Mouse (Mus musculus) forebrain, embryonic 16.5 days (tissue): Measurements from ENCODE around the gene Gkn2. TPM values are rescaled to one million over a fixed set of nuclear protein-coding genes. Genes with fewer than 3 reads are reported as not detected.

Experiments used
- ATAC-seq: fragments of 200-750 bp; cut with Nextera tagmentation; 2 replicates; pipeline ENCODE4 v1.8.0; 2017; ENCODE audit warnings: mild to moderate bottlenecking, moderate library complexity
- H3K27ac ChIP-seq: fragments of 300-500 bp; sonication (generic); 2 replicates; pipeline ENCODE4 v1.5.1; 2014; ENCODE audit warnings: low read length, control low read depth
- H3K27me3 ChIP-seq: fragments of 300-500 bp; sonication (generic); replicated peaks from 2 replicates; pipeline ENCODE4 v1.6.1; 2014; ENCODE audit warnings: low read length; ENCODE audit not compliant: control insufficient read depth, insufficient read depth
- H3K36me3 ChIP-seq: fragments of 300-500 bp; sonication (generic); 2 replicates; pipeline ENCODE4 v1.6.1; 2014; ENCODE audit not compliant: control insufficient read depth, insufficient read depth
- H3K4me1 ChIP-seq: fragments of 300-500 bp; sonication (generic); replicated peaks from 2 replicates; pipeline ENCODE4 v1.6.1; 2014; ENCODE audit warnings: low read length; ENCODE audit not compliant: control insufficient read depth, insufficient read depth
- H3K4me2 ChIP-seq: fragments of 300-500 bp; sonication (generic); 2 replicates; pipeline ENCODE4 v1.6.1; 2014; ENCODE audit warnings: mild to moderate bottlenecking, low read length, control low read depth
- H3K4me3 ChIP-seq: fragments of 300-500 bp; sonication (generic); replicated peaks from 2 replicates; pipeline ENCODE4 v1.5.1; 2014; ENCODE audit warnings: mild to moderate bottlenecking, low read length, control low read depth
- H3K9ac ChIP-seq: fragments of 300-500 bp; sonication (generic); replicated peaks from 2 replicates; pipeline ENCODE4 v1.6.1; 2014; ENCODE audit warnings: low read depth, low read length, control low read depth
- H3K9me3 ChIP-seq: fragments of 300-500 bp; sonication (generic); 2 replicates; pipeline ENCODE4 v1.6.1; 2016; ENCODE audit warnings: low read length; ENCODE audit not compliant: control insufficient read depth
- WGBS: fragments of 180-500 bp; shearing (Covaris S2); extraction: QIAGEN DNeasy Blood & Tissue Kit; methylation state at CpG from one replicate; pipeline ENCODE4 v1.1.7; 2014; 5-methylcytosine and 5-hydroxymethylcytosine counted together
- polyA plus RNA-seq: library from polyadenylated mRNA; unstranded; fragments of >200 nt; fragmentation: Nextera tagmentation; extraction: Ambion mirVana; gene quantifications from 2 replicates; pipeline ENCODE4 v1.2.1, GENCODE M21; 2015

Gkn2 gene
- polyA plus RNA-seq, 1 experiment from 2014 or later: not detected

GRCm38 (mm10) chr6:87350829-87351228, 22.3 kb upstream of the Gkn2 start, which contains the start of gene Gkn1:
Gkn1 (minus strand) TSS chr6:87350942.
- Histone ChIP-seq H3K4me3 (no peak within 1 kb of the TSS), H3K9me3 (no peaks in the 10 kb centered on the region), H3K4me1 (no peaks in the 10 kb centered on the region), H3K27me3 (no peaks in the 10 kb centered on the region), H3K27ac (no peak within 1 kb of the TSS), H3K9ac (no peak within 1 kb of the TSS), H3K36me3 (no peaks in the 10 kb centered on the region), H3K4me2 (no peak within 1 kb of the TSS)
- no peak for ATAC-seq
- 92% methylated on average over 8 of the region's 8 CpGs for WGBS

- ATAC-seq: no peak
- Histone ChIP-seq H3K4me2 (no peak overlapping the region), H3K9me3 (no peaks in the 10 kb centered on the region), H3K27ac (no peak overlapping the region), H3K4me3 (no peak overlapping the region), H3K36me3 (no peaks in the 10 kb centered on the region), H3K4me1 (no peaks in the 10 kb centered on the region), H3K27me3 (no peaks in the 10 kb centered on the region), H3K9ac (no peak overlapping the region)
- 45% methylated on average over 5 of the region's 5 CpGs for WGBS
Observed at GRCm38 (mm10) chr6:87354441-87354840, 18.7 kb upstream of the Gkn2 start.

GRCm38 (mm10) chr6:87369223-87369622, 3.9 kb upstream of the Gkn2 start:
- Histone ChIP-seq H3K4me3 (no peak overlapping the region), H3K9me3 (no peaks in the 10 kb centered on the region), H3K9ac (no peak overlapping the region), H3K4me2 (no peak overlapping the region), H3K36me3 (no peaks in the 10 kb centered on the region), H3K27ac (no peak overlapping the region), H3K4me1 (no peaks in the 10 kb centered on the region), H3K27me3 (no peaks in the 10 kb centered on the region)
- 86% methylated on average over 5 of the region's 5 CpGs for WGBS
- ATAC-seq: no peak

GRCm38 (mm10) chr6:87383926-87384691, 11.0 kb downstream of the Gkn2 start:
- Histone ChIP-seq H3K9me3 (no peaks in the 10 kb centered on the region), H3K4me3 (peak overlapping the region; percentile 43), H3K27me3 (no peaks in the 10 kb centered on the region), H3K36me3 (no peaks in the 10 kb centered on the region), H3K4me1 (peaks cover 8% of the 10 kb centered on the region), H3K9ac (peak overlapping the region; percentile 49), H3K4me2 (peak overlapping the region; percentile 71), H3K27ac (no peak overlapping the region)
- whole genome bisulfite sequencing: 8% methylated on average over 24 of the region's 24 CpGs
- ATAC-seq: peak; percentile 79

- H3K9ac ChIP-seq: no peak overlapping the region
- no peak overlapping the region for H3K27ac ChIP-seq
- H3K4me2 ChIP-seq: no peak overlapping the region
- 50% methylated on average over 5 of the region's 6 CpGs for WGBS
- H3K9me3 ChIP-seq: no peaks in the 10 kb centered on the region
- no peaks in the 10 kb centered on the region for H3K36me3 ChIP-seq
- H3K4me3 ChIP-seq: no peak overlapping the region
- peaks cover 8% of the 10 kb centered on the region for H3K4me1 ChIP-seq
- ATAC-seq: no peak
- H3K27me3 ChIP-seq: no peaks in the 10 kb centered on the region
Observed at GRCm38 (mm10) chr6:87384761-87385160, 11.6 kb downstream of the Gkn2 start.

- H3K36me3 ChIP-seq: no peaks in the 10 kb centered on the region
- no peak overlapping the region for H3K9ac ChIP-seq
- no peak overlapping the region for H3K27ac ChIP-seq
- H3K27me3 ChIP-seq: no peaks in the 10 kb centered on the region
- H3K4me3 ChIP-seq: no peak overlapping the region
- no peak; the same call in 1 of the 2 replicates for ATAC-seq
- WGBS: 9% methylated on average over 7 of the region's 7 CpGs
- H3K9me3 ChIP-seq: no peaks in the 10 kb centered on the region
- peaks cover 8% of the 10 kb centered on the region for H3K4me1 ChIP-seq
- no peak overlapping the region for H3K4me2 ChIP-seq
Observed at GRCm38 (mm10) chr6:87386203-87386602, 13.0 kb downstream of the Gkn2 start.

GRCm38 (mm10) chr6:87386681-87387080, 13.5 kb downstream of the Gkn2 start:
- no peak for ATAC-seq
- WGBS: 86% methylated on average over 10 of the region's 10 CpGs
- Histone ChIP-seq H3K9me3 (no peaks in the 10 kb centered on the region), H3K4me3 (no peak overlapping the region), H3K4me1 (peaks cover 8% of the 10 kb centered on the region), H3K27me3 (no peaks in the 10 kb centered on the region), H3K4me2 (no peak overlapping the region), H3K27ac (no peak overlapping the region), H3K36me3 (no peaks in the 10 kb centered on the region), H3K9ac (no peak overlapping the region)

- H3K36me3 ChIP-seq: no peaks in the 10 kb centered on the region
Observed at GRCm38 (mm10) chr6:87388877-87389276, 15.7 kb downstream of the Gkn2 start, which contains the start of gene Gkn3. Gkn3 (minus strand) TSS chr6:87388935.

GRCm38 (mm10) chr6:87389455-87389989, 16.4 kb downstream of the Gkn2 start:
- Histone ChIP-seq H3K4me2 (no peak overlapping the region), H3K36me3 (no peaks in the 10 kb centered on the region), H3K4me3 (no peak overlapping the region), H3K9me3 (no peaks in the 10 kb centered on the region), H3K27ac (no peak overlapping the region), H3K9ac (no peak overlapping the region), H3K27me3 (no peaks in the 10 kb centered on the region), H3K4me1 (0 out of 2 replicates have a peak, but pooled peaks cover 2% of the 10 kb centered on the region)
- ATAC-seq: no peak
- WGBS: 43% methylated on average over 5 of the region's 5 CpGs

More at GRCm38 (mm10) chr6:87388877-87389276, 15.7 kb downstream of the Gkn2 start, which contains the start of gene Gkn3:
- WGBS: 63% methylated on average over 7 of the region's 7 CpGs
- no peak within 1 kb of the TSS for H3K9ac ChIP-seq
- H3K4me2 ChIP-seq: no peak within 1 kb of the TSS
- H3K4me3 ChIP-seq: no peak within 1 kb of the TSS
- peaks cover 8% of the 10 kb centered on the region for H3K4me1 ChIP-seq
- H3K9me3 ChIP-seq: no peaks in the 10 kb centered on the region
- no peak for ATAC-seq
- no peaks in the 10 kb centered on the region for H3K27me3 ChIP-seq
- H3K27ac ChIP-seq: no peak within 1 kb of the TSS
